Mouse (Mus musculus) CH12.LX (cell line): ENCODE data around the gene Rpl35. TPM values are rescaled to one million over a fixed set of nuclear protein-coding genes. Genes with fewer than 3 reads are reported as not detected.

Source experiments
- DNase-seq: peaks from one replicate; pipeline ENCODE4 v3.0.0-alpha.2; 2013; ENCODE audit errors: extremely low read depth
- H3K27ac ChIP-seq: 2 replicates; pipeline ENCODE4 v1.5.1; 2012; ENCODE audit warnings: low read depth, mild to moderate bottlenecking, control low read depth, moderate library complexity; ENCODE audit not compliant: insufficient read depth
- H3K27me3 ChIP-seq: replicated peaks from 2 replicates; pipeline ENCODE3; 2012; ENCODE audit warnings: inconsistent platforms
- H3K36me3 ChIP-seq, 2 experiments: replicated peaks in 1 of 2; 2 replicates each; pipeline versions ENCODE3 to v1.6.1; 2012; ENCODE audit warnings: inconsistent platforms in 1 of 2, low read length in 1 of 2, mild to moderate bottlenecking in 1 of 2, mixed read lengths in 1 of 2, moderate library complexity in 1 of 2; ENCODE audit not compliant: control insufficient read depth in 1 of 2, insufficient read depth in 1 of 2
- H3K4me1 ChIP-seq, 2 experiments: 2 replicates each; pipeline ENCODE4 v1.6.1; 2012; ENCODE audit warnings: inconsistent platforms in 1 of 2, moderate library complexity in 1 of 2; ENCODE audit not compliant: insufficient read depth in 2 of 2, control insufficient read depth in 1 of 2
- H3K4me2 ChIP-seq: 2 replicates; pipeline ENCODE4 v1.6.1; 2012; ENCODE audit warnings: low read depth, mild to moderate bottlenecking, control low read depth; ENCODE audit not compliant: poor library complexity, insufficient read depth, severe bottlenecking
- H3K4me3 ChIP-seq, 3 experiments: fragments of 150-350 bp in 1 of 3; sonication (generic) in 1 of 3; replicated peaks in 1 of 3; 2 replicates each; pipeline versions ENCODE3 to v1.5.1; 2011 to 2012; ENCODE audit warnings: low read depth in 2 of 3, low read length in 2 of 3, mild to moderate bottlenecking in 2 of 3, moderate library complexity in 2 of 3, control low read depth in 1 of 3, improper control_type of control experiment in 1 of 3, inconsistent platforms in 1 of 3, mixed read lengths in 1 of 3; ENCODE audit not compliant: poor library complexity in 1 of 3
- H3K79me2 ChIP-seq: replicated peaks from 2 replicates; pipeline ENCODE4 v1.6.1; 2012; ENCODE audit warnings: mild to moderate bottlenecking, moderate library complexity; ENCODE audit not compliant: control insufficient read depth, poor library complexity, insufficient read depth, severe bottlenecking; ENCODE audit errors: extremely low read depth
- H3K9ac ChIP-seq: 2 replicates; pipeline ENCODE4 v1.6.1; 2012; ENCODE audit warnings: low read depth, mild to moderate bottlenecking, control low read depth, moderate library complexity; ENCODE audit not compliant: insufficient read depth
- H3K9me3 ChIP-seq: replicated peaks from 2 replicates; pipeline ENCODE3; 2012; ENCODE audit warnings: low read length, inconsistent platforms, mixed read lengths
- BHLHE40 ChIP-seq: IDR thresholded peaks from 2 replicates; pipeline ENCODE4 v1.6.1; 2011; ENCODE audit warnings: mild to moderate bottlenecking, low read depth, low read length, improper control_type of control experiment
- CHD1 ChIP-seq: IDR thresholded peaks from 2 replicates; pipeline ENCODE4 v1.6.1; 2012; ENCODE audit warnings: low read depth, low read length, improper control_type of control experiment, inconsistent platforms
- CHD2 ChIP-seq: IDR thresholded peaks from 2 replicates; pipeline ENCODE4 v1.6.1; 2011; ENCODE audit warnings: low read length, improper control_type of control experiment
- CTCF ChIP-seq, 2 experiments: IDR thresholded peaks in 1 of 2; conservative IDR thresholded peaks in 1 of 2; 2 replicates each; pipeline ENCODE4 v1.5.1; 2011 to 2012; ENCODE audit warnings: low read depth in 2 of 2, low read length in 2 of 2, improper control_type of control experiment in 1 of 2, inconsistent platforms in 1 of 2, mild to moderate bottlenecking in 1 of 2, moderate library complexity in 1 of 2
- E2F4 ChIP-seq: IDR thresholded peaks from 2 replicates; pipeline ENCODE4 v1.6.1; 2011; ENCODE audit warnings: low read depth, low read length, improper control_type of control experiment; ENCODE audit not compliant: insufficient replicate concordance
- ELF1 ChIP-seq: IDR thresholded peaks from 2 replicates; pipeline ENCODE4 v1.6.1; 2014; ENCODE audit warnings: low read depth, mild to moderate bottlenecking, inconsistent platforms, low read length, improper control_type of control experiment
- EP300 ChIP-seq: IDR thresholded peaks from 2 replicates; pipeline ENCODE4 v1.6.1; 2011; ENCODE audit warnings: low read length, improper control_type of control experiment
- ETS1 ChIP-seq: conservative IDR thresholded peaks from 2 replicates; pipeline ENCODE4 v1.6.1; 2012; ENCODE audit warnings: low read depth, mild to moderate bottlenecking, inconsistent platforms, low read length, improper control_type of control experiment, moderate library complexity
- GABPA ChIP-seq: IDR thresholded peaks from 2 replicates; pipeline ENCODE4 v1.6.1; 2012; ENCODE audit warnings: low read depth, low read length, improper control_type of control experiment, inconsistent platforms; ENCODE audit not compliant: insufficient replicate concordance
- HCFC1 ChIP-seq: IDR thresholded peaks from 2 replicates; pipeline ENCODE4 v1.6.1; 2012; ENCODE audit warnings: low read depth, mild to moderate bottlenecking, inconsistent platforms, low read length, improper control_type of control experiment
- IRF4 ChIP-seq: IDR thresholded peaks from 2 replicates; pipeline ENCODE4 v1.6.1; 2014; ENCODE audit warnings: low read depth, mild to moderate bottlenecking, inconsistent platforms, low read length, improper control_type of control experiment
- JUN ChIP-seq: IDR thresholded peaks from 2 replicates; pipeline ENCODE4 v1.6.1; 2011; ENCODE audit warnings: low read depth, mild to moderate bottlenecking, low read length, improper control_type of control experiment, moderate library complexity; ENCODE audit not compliant: insufficient read depth
- JUND ChIP-seq: conservative IDR thresholded peaks from 2 replicates; pipeline ENCODE4 v1.6.1; 2011; ENCODE audit warnings: low read depth, low read length, improper control_type of control experiment
- KAT2A ChIP-seq: IDR thresholded peaks from 2 replicates; pipeline ENCODE4 v1.6.1; 2012; ENCODE audit warnings: low read length, improper control_type of control experiment, inconsistent platforms; ENCODE audit not compliant: insufficient replicate concordance
- MAFK ChIP-seq: IDR thresholded peaks from 2 replicates; pipeline ENCODE4 v1.6.1; 2011; ENCODE audit warnings: low read length, improper control_type of control experiment; ENCODE audit not compliant: insufficient replicate concordance
- MAX ChIP-seq: IDR thresholded peaks from 2 replicates; pipeline ENCODE4 v1.6.1; 2011; ENCODE audit warnings: low read length, improper control_type of control experiment
- MAZ ChIP-seq: IDR thresholded peaks from 2 replicates; pipeline ENCODE4 v1.6.1; 2012; ENCODE audit warnings: low read depth, mild to moderate bottlenecking, inconsistent platforms, low read length, improper control_type of control experiment, moderate library complexity
- MEF2A ChIP-seq: IDR thresholded peaks from 2 replicates; pipeline ENCODE4 v1.6.1; 2014; ENCODE audit warnings: low read depth, mild to moderate bottlenecking, inconsistent platforms, low read length, improper control_type of control experiment, borderline replicate concordance
- MXI1 ChIP-seq: IDR thresholded peaks from 2 replicates; pipeline ENCODE4 v1.6.1; 2011; ENCODE audit warnings: mild to moderate bottlenecking, low read depth, low read length, improper control_type of control experiment
- MYC ChIP-seq: IDR thresholded peaks from 2 replicates; pipeline ENCODE4 v1.6.1; 2011; ENCODE audit warnings: low read depth, mild to moderate bottlenecking, improper control_type of control experiment, low read length
- NELFE ChIP-seq: IDR thresholded peaks from 2 replicates; pipeline ENCODE4 v1.6.1; 2011; ENCODE audit warnings: low read depth, low read length, improper control_type of control experiment
- NRF1 ChIP-seq: IDR thresholded peaks from 2 replicates; pipeline ENCODE4 v1.6.1; 2014; ENCODE audit warnings: low read depth, mild to moderate bottlenecking, inconsistent platforms, low read length, improper control_type of control experiment, moderate library complexity
- PAX5 ChIP-seq: IDR thresholded peaks from 2 replicates; pipeline ENCODE4 v1.6.1; 2012; ENCODE audit warnings: low read length, inconsistent platforms, mixed read lengths
- POLR2A ChIP-seq: IDR thresholded peaks from 2 replicates; pipeline ENCODE4 v1.6.1; 2011; ENCODE audit warnings: low read depth, mild to moderate bottlenecking, improper control_type of control experiment, low read length
- POLR2AphosphoS2 ChIP-seq: IDR thresholded peaks from 2 replicates; pipeline ENCODE4 v1.6.1; 2011; ENCODE audit warnings: low read depth, low read length, improper control_type of control experiment
- RAD21 ChIP-seq: IDR thresholded peaks from 2 replicates; pipeline ENCODE4 v1.6.1; 2011; ENCODE audit warnings: low read depth, mild to moderate bottlenecking, low read length, improper control_type of control experiment, moderate library complexity
- RCOR1 ChIP-seq: conservative IDR thresholded peaks from 2 replicates; pipeline ENCODE4 v1.6.1; 2012; ENCODE audit warnings: low read depth, mild to moderate bottlenecking, inconsistent platforms, low read length, improper control_type of control experiment
- SIN3A ChIP-seq: IDR thresholded peaks from 2 replicates; pipeline ENCODE4 v1.6.1; 2012; ENCODE audit warnings: low read length, improper control_type of control experiment, inconsistent platforms
- SMC3 ChIP-seq: IDR thresholded peaks from 2 replicates; pipeline ENCODE4 v1.6.1; 2011; ENCODE audit warnings: low read depth, low read length, improper control_type of control experiment
- TBP ChIP-seq: conservative IDR thresholded peaks from 2 replicates; pipeline ENCODE4 v1.6.1; 2011; ENCODE audit warnings: low read depth, low read length, improper control_type of control experiment
- TCF12 ChIP-seq: IDR thresholded peaks from 2 replicates; pipeline ENCODE4 v1.6.1; 2014; ENCODE audit warnings: low read depth, mild to moderate bottlenecking, inconsistent platforms, low read length, improper control_type of control experiment
- UBTF ChIP-seq: IDR thresholded peaks from 2 replicates; pipeline ENCODE4 v1.6.1; 2012; ENCODE audit warnings: low read depth, mild to moderate bottlenecking, inconsistent platforms, low read length, improper control_type of control experiment, moderate library complexity
- USF1 ChIP-seq: IDR thresholded peaks from 2 replicates; pipeline ENCODE4 v1.6.1; 2014; ENCODE audit warnings: low read depth, mild to moderate bottlenecking, inconsistent platforms, low read length, improper control_type of control experiment
- USF2 ChIP-seq: conservative IDR thresholded peaks from 2 replicates; pipeline ENCODE4 v1.6.1; 2011; ENCODE audit warnings: low read depth, low read length, improper control_type of control experiment
- ZC3H11A ChIP-seq: IDR thresholded peaks from 2 replicates; pipeline ENCODE4 v1.6.1; 2012; ENCODE audit warnings: low read depth, mild to moderate bottlenecking, inconsistent platforms, low read length, improper control_type of control experiment
- ZKSCAN1 ChIP-seq: IDR thresholded peaks from 2 replicates; pipeline ENCODE4 v1.6.1; 2012; ENCODE audit warnings: low read depth, inconsistent platforms, low read length, improper control_type of control experiment, borderline replicate concordance
- ZMIZ1 ChIP-seq: IDR thresholded peaks from 2 replicates; pipeline ENCODE4 v1.6.1; 2012; ENCODE audit warnings: low read depth, mild to moderate bottlenecking, inconsistent platforms, low read length, improper control_type of control experiment
- ZNF384 ChIP-seq: IDR thresholded peaks from 2 replicates; pipeline ENCODE4 v1.6.1; 2012; ENCODE audit warnings: low read depth, low read length, improper control_type of control experiment, inconsistent platforms
- dilution Hi-C: fragments of 300-500 bp; cut with MboI; formaldehyde crosslinking; loops from 2 replicates; pipeline ENCODE4 v1.14.3; 2020; ENCODE audit warnings: low sequenced_read_pairs; ENCODE audit not compliant: extremely low pct_unique_long_range_greater_than_20kb, extremely low pct_ligation_motif_present
- in situ Hi-C: fragments of 300-500 bp; cut with MboI; formaldehyde crosslinking; loops from 3 replicates; pipeline ENCODE4 v1.14.3; 2019; ENCODE audit warnings: low sequenced_read_pairs, low pct_ligation_motif_present, low pct_unique_long_range_greater_than_20kb, mixed read lengths
- polyA plus RNA-seq: library from polyadenylated mRNA; unstranded; fragments of >175 nt; gene quantifications from 2 replicates; pipeline ENCODE4 v1.2.1, GENCODE M21; 2012; ENCODE audit warnings: low read depth; ENCODE audit not compliant: insufficient read length
- total RNA-seq, 2 experiments: library from RNA; depleted of rRNA; stranded (reverse); fragments of 300-350 nt in 1 of 2; fragments of >200 nt in 1 of 2; gene quantifications; 2 replicates each; pipeline ENCODE4 v1.2.3; 2012 to 2014

The Rpl35 gene
- total and polyA plus RNA-seq, 3 experiments: 649 to 2,171 (median 976) TPM

GRCm38 (mm10) chr2:39011264-39011663 is 5.8 kb upstream of the Rpl35 start:
- peak; percentile 92 for DNase-seq
- in situ Hi-C loops: no loop called here
- Histone ChIP-seq H3K79me2 (peaks cover 60% of the 10 kb centered on the region), H3K36me3 (peaks cover 34 to 50% of the 10 kb centered on the region in 2 experiments), H3K9ac (peak overlapping the region; percentile 99), H3K27ac (peak overlapping the region; percentile 100), H3K27me3 (no peaks in the 10 kb centered on the region)
- TF ChIP-seq NELFE: no peak; the same call in 1 of the 2 replicates
- peak; percentile 92 for TF ChIP-seq ETS1
- TF ChIP-seq NRF1: peak; percentile 36; the same call in 1 of the 2 replicates
- TF ChIP-seq MAX: peak; percentile 71
- no peak for TF ChIP-seq ZC3H11A
- TF ChIP-seq CHD1: no peak
- no peak; the same call in 1 of the 2 replicates for TF ChIP-seq MAZ
- no peak for TF ChIP-seq USF1
- peak; percentile 95 for TF ChIP-seq EP300
- TF ChIP-seq KAT2A: no peak
- peak; percentile 81; the same call in 1 of the 2 replicates for TF ChIP-seq MYC
- TF ChIP-seq MXI1: peak; percentile 79; the same call in 1 of the 2 replicates
- no peak; the same call in 1 of the 2 replicates for TF ChIP-seq ZNF384
- peak; percentile 99 for TF ChIP-seq JUN
- TF ChIP-seq BHLHE40: peak; percentile 49
- TF ChIP-seq GABPA: no peak
- no peak for TF ChIP-seq MAFK
- peak; percentile 96 for TF ChIP-seq JUND
- TF ChIP-seq POLR2AphosphoS2: no peak
- peak; percentile 64; the same call in 1 of the 2 replicates for TF ChIP-seq TBP
- no peak for TF ChIP-seq RCOR1
- TF ChIP-seq UBTF: no peak
- peak; percentile 75; the same call in 1 of the 2 replicates for TF ChIP-seq SIN3A
- no peak; the same call in 1 of the 2 replicates for TF ChIP-seq HCFC1
- peak; percentile 59 for TF ChIP-seq ZMIZ1
- TF ChIP-seq IRF4: peak; percentile 97
- peak; percentile 61 for TF ChIP-seq ELF1
- TF ChIP-seq E2F4: no peak
- no peak for TF ChIP-seq SMC3
- no peak for TF ChIP-seq CTCF (conservative IDR thresholded peaks at IDR 0.05 in 1 of 2, IDR thresholded peaks at IDR 0.05 in 1 of 2; ENCODE audit: low read depth in 2 of 2, low read length in 2 of 2)
- TF ChIP-seq MEF2A: peak; percentile 100
- no peak for TF ChIP-seq PAX5
- TF ChIP-seq RAD21: no peak
- peak; percentile 66 for TF ChIP-seq TCF12
- no peak for TF ChIP-seq POLR2A
- no peak for TF ChIP-seq CHD2
- TF ChIP-seq ZKSCAN1: no peak
- TF ChIP-seq USF2: no peak
- TF ChIP-seq, all 38 proteins: peak for 16
- Histone ChIP-seq H3K9me3 (no peaks in the 10 kb centered on the region), H3K4me2 (peak overlapping the region; percentile 97), H3K4me1 (peaks cover 6 to 57% of the 10 kb centered on the region in 2 experiments), H3K4me3 (peak overlapping the region in 2 of 3 experiments; percentile 34 to 46)
- dilution Hi-C loops: no loop called here
